Mouse (Mus musculus) heart, adult 2 months (tissue): Measurements from ENCODE around the gene Ckm. TPM values are rescaled to one million over a fixed set of nuclear protein-coding genes. Genes with fewer than 3 reads are reported as not detected.

ENCODE experiments used
- DNase-seq, 2 experiments: peaks; one replicate each; pipeline ENCODE4 v3.0.0; 2021
- H3K27ac ChIP-seq: fragments of 200-600 bp; 2 replicates; pipeline ENCODE4 v1.8.1; 2022
- H3K27me3 ChIP-seq: fragments of 200-500 bp; 2 replicates; pipeline ENCODE4 v1.6.1; 2012; ENCODE audit warnings: mild to moderate bottlenecking, low read length, inconsistent platforms, mixed read lengths; ENCODE audit not compliant: control insufficient read depth, insufficient read depth
- H3K36me3 ChIP-seq: fragments of 200-500 bp; 2 replicates; pipeline ENCODE4 v1.6.1; 2012; ENCODE audit warnings: low read length, inconsistent platforms; ENCODE audit not compliant: control insufficient read depth, insufficient read depth
- H3K4me1 ChIP-seq: fragments of 200-500 bp; 2 replicates; pipeline ENCODE4 v1.6.1; 2011; ENCODE audit warnings: low read length; ENCODE audit not compliant: control insufficient read depth, insufficient read depth
- H3K4me3 ChIP-seq: fragments of 200-600 bp; 2 replicates; pipeline ENCODE4 v1.8.1; 2022
- H3K79me2 ChIP-seq: fragments of 200-500 bp; replicated peaks from 2 replicates; pipeline ENCODE4 v1.6.1; 2012; ENCODE audit warnings: mild to moderate bottlenecking, inconsistent platforms, low read length, moderate library complexity, mixed read lengths; ENCODE audit not compliant: control insufficient read depth, insufficient read depth
- H3K9ac ChIP-seq: fragments of 200-500 bp; 2 replicates; pipeline ENCODE4 v1.6.1; 2012; ENCODE audit warnings: low read depth, mild to moderate bottlenecking, control low read depth, inconsistent platforms, low read length, mixed read lengths
- CTCF ChIP-seq: fragments of 200-600 bp; IDR thresholded peaks from 2 replicates; pipeline ENCODE4 v1.8.1; 2022; ENCODE audit warnings: antibody characterized with exemption, mild to moderate bottlenecking, moderate library complexity
- EP300 ChIP-seq: fragments of 200-500 bp; IDR thresholded peaks from 2 replicates; pipeline ENCODE4 v1.6.1; 2011; ENCODE audit warnings: low read depth, low read length, control low read depth; ENCODE audit not compliant: insufficient read depth
- POLR2A ChIP-seq: fragments of 200-500 bp; IDR thresholded peaks from 2 replicates; pipeline ENCODE4 v1.6.1; 2011; ENCODE audit warnings: mild to moderate bottlenecking, low read depth, low read length, control low read depth; ENCODE audit not compliant: insufficient read depth
- WGBS: fragments of 180-500 bp; shearing (Covaris S2); methylation state at CpG from one replicate; pipeline ENCODE4 v1.1.7; 2018; 5-methylcytosine and 5-hydroxymethylcytosine counted together
- intact Hi-C: fragments of 180-260 bp; cut with DNase I; formaldehyde crosslinking; loops from one replicate; pipeline ENCODE4 v1.15.1; 2025
- microRNA-seq, 2 experiments: library from miRNA; unstranded; fragments of <30 nt; microRNA quantifications; one replicate each; pipeline ENCODE4 v1.2.0; 2021
- polyA plus RNA-seq: library from polyadenylated mRNA; depleted of rRNA; stranded (reverse); fragments of >200 nt; gene quantifications from 2 replicates; pipeline ENCODE4 v1.2.3, GENCODE M21; 2012; rRNA removed
- total RNA-seq, 2 experiments: library from RNA; stranded (reverse); gene quantifications; 2 replicates each; pipeline ENCODE4 v1.2.3; 2021

Gene Ckm
- total and polyA plus RNA-seq, 3 experiments, result 3,482 to 7,008 (median 3,985) TPM

DNA sequence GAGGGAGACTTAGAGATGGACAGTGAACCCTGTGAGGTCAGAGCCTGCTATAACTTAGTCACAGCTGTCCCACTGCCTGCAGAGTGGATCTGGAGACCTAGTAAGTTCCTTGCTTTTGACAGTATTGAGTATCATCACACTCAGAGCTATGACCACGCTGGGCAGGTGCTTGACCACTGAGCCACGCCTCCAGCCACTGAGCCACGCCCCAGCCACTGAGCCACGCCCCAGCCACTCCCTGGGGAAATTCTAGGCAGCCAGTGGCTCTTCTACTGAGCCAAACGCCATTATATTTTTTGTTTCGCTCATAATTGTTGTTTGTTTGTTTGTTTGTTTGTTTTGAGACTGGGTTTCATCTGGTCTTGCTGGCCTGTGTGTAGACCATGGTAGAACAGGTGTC, 63.1 kb downstream of the Ckm start:
- H3K79me2 ChIP-seq, result no peaks in the 10 kb centered on the region
- H3K27ac ChIP-seq, result no peak overlapping the region
- WGBS, result 40% methylated on average over 6 of the region's 6 CpGs
- H3K27me3 ChIP-seq, result no peaks in the 10 kb centered on the region; the same call in 1 of the 2 replicates
- H3K4me3 ChIP-seq, result no peak overlapping the region
- TF ChIP-seq EP300, result no peak
- no peak for TF ChIP-seq CTCF
- no peak for TF ChIP-seq POLR2A
- H3K9ac ChIP-seq, result no peak overlapping the region
- intact Hi-C loops, result no loop called here
- peaks cover 2% of the 10 kb centered on the region; the same call in 1 of the 2 replicates for H3K4me1 ChIP-seq
- no peaks in the 10 kb centered on the region for H3K36me3 ChIP-seq
- DNase-seq, result no peak

DNA sequence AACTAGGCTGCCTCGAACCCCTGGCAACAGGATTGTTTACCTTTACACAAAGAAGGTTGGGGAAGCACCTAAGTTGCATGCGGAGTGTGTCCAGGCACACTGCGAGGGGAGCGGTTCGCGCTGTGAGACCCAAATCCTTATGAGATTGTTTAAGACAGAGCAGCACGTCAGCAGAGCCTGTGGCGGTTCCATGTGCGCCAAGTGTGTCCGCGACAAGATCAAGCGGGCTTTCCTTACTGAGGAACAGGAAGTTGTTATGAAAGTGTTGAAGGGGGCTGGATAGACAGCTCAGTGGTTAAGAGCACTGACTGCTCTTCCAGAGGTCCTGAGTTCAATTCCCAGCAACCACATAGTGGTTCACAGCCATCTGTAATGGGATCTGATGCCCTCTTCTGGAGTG, 63.7 kb downstream of the Ckm start:
- DNase-seq, result no peak
- intact Hi-C loops, result no loop called here
- peaks cover 6% of the 10 kb centered on the region for H3K4me1 ChIP-seq
- WGBS, result 65% methylated on average over 12 of the region's 12 CpGs
- no peaks in the 10 kb centered on the region; the same call in 1 of the 2 replicates for H3K27me3 ChIP-seq
- no peaks in the 10 kb centered on the region for H3K36me3 ChIP-seq
- no peak for TF ChIP-seq CTCF
- TF ChIP-seq POLR2A, result no peak
- no peak for TF ChIP-seq EP300
- no peak overlapping the region for H3K27ac ChIP-seq
- H3K79me2 ChIP-seq, result no peaks in the 10 kb centered on the region
- H3K4me3 ChIP-seq, result no peak overlapping the region
- no peak overlapping the region for H3K9ac ChIP-seq

DNA sequence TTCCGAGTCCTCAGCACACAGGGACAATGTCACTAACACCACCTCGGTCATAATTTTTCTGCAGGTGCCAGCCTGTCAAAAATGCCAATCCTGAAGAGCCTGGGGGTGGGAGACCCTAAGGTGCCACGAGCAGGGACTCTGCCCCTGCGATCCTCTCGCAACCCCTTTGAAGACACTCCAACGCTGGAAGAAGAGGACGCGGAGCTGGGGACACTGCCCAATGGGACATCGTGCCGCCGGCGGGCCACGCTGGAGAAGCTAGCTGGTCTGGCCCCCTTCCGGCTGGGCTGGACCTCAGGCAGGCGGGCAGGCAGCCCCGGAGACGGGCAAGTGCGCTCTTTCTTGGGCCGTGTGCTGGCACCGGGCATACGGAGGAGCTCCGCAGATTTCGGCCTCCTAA, 64.8 kb downstream of the Ckm start:
- Histone ChIP-seq H3K4me3 (no peak overlapping the region), H3K27me3 (no peaks in the 10 kb centered on the region; the same call in 1 of the 2 replicates), H3K36me3 (no peaks in the 10 kb centered on the region), H3K27ac (no peak overlapping the region), H3K79me2 (no peaks in the 10 kb centered on the region), H3K4me1 (peaks cover 10% of the 10 kb centered on the region), H3K9ac (no peak overlapping the region)
- WGBS, result 50% methylated on average over 23 of the region's 23 CpGs
- no peak for DNase-seq
- TF ChIP-seq CTCF, result no peak
- TF ChIP-seq POLR2A, result no peak
- TF ChIP-seq EP300, result no peak
- intact Hi-C loops, result no loop called here

DNA sequence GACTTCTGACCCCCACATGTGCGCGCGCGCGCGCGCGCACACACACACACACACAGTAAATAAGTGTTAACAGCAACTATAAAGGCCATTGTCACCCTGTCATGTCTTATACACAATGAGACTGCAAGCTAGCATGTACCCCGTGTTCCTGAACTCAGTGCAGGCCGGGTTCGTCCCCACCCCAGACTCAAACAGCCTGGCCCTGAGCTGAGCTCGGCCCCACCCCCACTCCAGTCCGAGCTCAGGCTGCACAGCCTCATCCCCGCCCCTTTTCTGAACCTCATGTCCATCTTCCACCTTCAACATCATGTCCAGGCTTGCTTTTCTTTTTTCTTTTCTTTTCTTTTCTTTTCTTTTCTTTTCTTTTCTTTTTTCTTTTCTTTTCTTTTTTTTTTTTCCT, 65.7 kb downstream of the Ckm start:
- Histone ChIP-seq H3K27me3 (no peaks in the 10 kb centered on the region; the same call in 1 of the 2 replicates), H3K79me2 (no peaks in the 10 kb centered on the region), H3K9ac (no peak overlapping the region), H3K4me1 (peaks cover 10% of the 10 kb centered on the region), H3K27ac (no peak overlapping the region), H3K4me3 (no peak overlapping the region), H3K36me3 (no peaks in the 10 kb centered on the region)
- intact Hi-C loops, result no loop called here
- no peak for DNase-seq
- 51% methylated on average over 14 of the region's 14 CpGs for WGBS
- TF ChIP-seq EP300, result no peak
- TF ChIP-seq POLR2A, result no peak
- no peak for TF ChIP-seq CTCF

DNA sequence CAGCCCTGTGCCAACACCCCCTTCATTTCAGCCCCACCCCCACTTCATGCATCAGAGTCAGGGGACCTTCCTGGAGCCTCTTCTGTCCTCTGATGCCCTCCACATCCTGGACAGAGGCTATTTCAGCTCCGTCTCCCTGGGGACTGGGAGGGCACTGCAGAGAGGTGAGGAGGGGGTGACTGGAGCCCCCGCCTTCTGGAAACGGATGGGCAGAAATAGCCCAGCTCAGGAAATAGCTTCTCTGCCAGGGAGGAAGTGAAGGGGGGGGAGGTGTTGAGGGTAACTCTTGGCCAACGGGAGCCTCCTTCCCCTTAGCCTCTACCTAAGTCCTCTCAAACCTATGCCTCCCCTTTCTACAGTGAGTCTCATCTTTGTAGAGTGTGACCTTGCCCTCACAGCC, 67.8 kb downstream of the Ckm start:
- Histone ChIP-seq H3K36me3 (no peaks in the 10 kb centered on the region), H3K4me1 (peaks cover 10% of the 10 kb centered on the region), H3K79me2 (no peaks in the 10 kb centered on the region), H3K4me3 (no peak overlapping the region), H3K9ac (no peak overlapping the region), H3K27me3 (no peaks in the 10 kb centered on the region), H3K27ac (no peak overlapping the region)
- intact Hi-C loops, result no loop called here
- DNase-seq, result peak in 1 of 2 experiments; percentile 37
- TF ChIP-seq EP300 (0 out of 2 replicates have a peak, but pooled peaks have one; percentile 11), CTCF (no peak)
- WGBS, result 10% methylated on average over 4 of the region's 4 CpGs

Small RNA genes lying within 50 kb of the gene (microRNA-seq; reads per million reads assigned to microRNA genes)
- gene Mir343, result 0 reads per million in 2 experiments

Other genes starting within 250 kb of the Ckm start
- gene Gipr, start 238.6 kb upstream of the Ckm start, total RNA-seq, result under 1 TPM in 1 of 2 experiments, not detected in 1; 0.16 TPM
- 2.5 and 3.0 TPM in 2 replicates for gene Gipr, start 238.6 kb upstream of the Ckm start, polyA plus RNA-seq
- 10 to 100 TPM; 35.6 to 38.7 TPM for gene Eml2, start 228.4 kb upstream of the Ckm start, total RNA-seq
- gene Eml2, start 228.4 kb upstream of the Ckm start, polyA plus RNA-seq, result 37.3 and 38.8 TPM in 2 replicates
- gene Gpr4, start 192.2 kb upstream of the Ckm start, total RNA-seq, result 1 to 10 TPM; 6.8 to 7.2 TPM
- 17.1 and 22.0 TPM in 2 replicates for gene Gpr4, start 192.2 kb upstream of the Ckm start, polyA plus RNA-seq
- gene Opa3, start 176.4 kb upstream of the Ckm start, total RNA-seq, result 10 to 100 TPM; 59.9 to 66.0 TPM
- gene Opa3, start 176.4 kb upstream of the Ckm start, polyA plus RNA-seq, result 64.6 and 91.3 TPM in 2 replicates
- 10 to 100 TPM; 25.1 to 30.8 TPM for gene Vasp, start 133.0 kb upstream of the Ckm start, total RNA-seq
- gene Vasp, start 133.0 kb upstream of the Ckm start, polyA plus RNA-seq, result 43.3 and 51.5 TPM in 2 replicates
- under 1 TPM in 1 of 2 experiments, not detected in 1; 0.21 TPM for gene Ppm1n, start 124.7 kb upstream of the Ckm start, total RNA-seq
- gene Ppm1n, start 124.7 kb upstream of the Ckm start, polyA plus RNA-seq, result 0.09 and 0.33 TPM in 2 replicates
- 100 to 1,000 TPM; 114 to 136 TPM for gene Rtn2, start 122.2 kb upstream of the Ckm start, total RNA-seq
- gene Rtn2, start 122.2 kb upstream of the Ckm start, polyA plus RNA-seq, result 273 and 340 TPM in 2 replicates
- 1 to 10 TPM in 1 of 2 experiments, under 1 TPM in 1; 0.89 to 1.1 TPM for gene Fosb, start 94.7 kb upstream of the Ckm start, total RNA-seq
- 0.94 and 1.1 TPM in 2 replicates for gene Fosb, start 94.7 kb upstream of the Ckm start, polyA plus RNA-seq
- 10 to 100 TPM; 46.8 to 48.6 TPM for gene Ercc1, start 60.0 kb upstream of the Ckm start, total RNA-seq
- 47.1 and 49.1 TPM in 2 replicates for gene Ercc1, start 60.0 kb upstream of the Ckm start, polyA plus RNA-seq
- gene Cd3eap, start 45.3 kb upstream of the Ckm start, total RNA-seq, result 1 to 10 TPM; 9.3 to 9.7 TPM
- 4.4 and 4.7 TPM in 2 replicates for gene Cd3eap, start 45.3 kb upstream of the Ckm start, polyA plus RNA-seq
- gene Ppp1r13l, start 45.0 kb upstream of the Ckm start, total RNA-seq, result 10 to 100 TPM; 43.9 to 45.1 TPM
- gene Ppp1r13l, start 45.0 kb upstream of the Ckm start, polyA plus RNA-seq, result 23.5 and 30.1 TPM in 2 replicates
- 10 to 100 TPM; 10.9 to 11.6 TPM for gene Ercc2, start 22.8 kb upstream of the Ckm start, total RNA-seq
- 22.6 and 24.8 TPM in 2 replicates for gene Ercc2, start 22.8 kb upstream of the Ckm start, polyA plus RNA-seq
- under 1 TPM; 0.21 to 0.25 TPM for gene Klc3, start 672 bp upstream of the Ckm start, total RNA-seq
- 0.29 and 0.59 TPM in 2 replicates for gene Klc3, start 672 bp upstream of the Ckm start, polyA plus RNA-seq
- 10 to 100 TPM; 22.4 to 27.2 TPM for gene Mark4, start 54.0 kb downstream of the Ckm start, total RNA-seq
- 11.1 and 11.8 TPM in 2 replicates for gene Mark4, start 54.0 kb downstream of the Ckm start, polyA plus RNA-seq
- 1 to 10 TPM in 1 of 2 experiments, under 1 TPM in 1; 0.80 to 1.2 TPM for gene Exoc3l2, start 58.6 kb downstream of the Ckm start, total RNA-seq
- 1.5 and 1.7 TPM in 2 replicates for gene Exoc3l2, start 58.6 kb downstream of the Ckm start, polyA plus RNA-seq
- 1 to 10 TPM; 2.2 to 2.5 TPM for gene Bloc1s3, start 103.6 kb downstream of the Ckm start, total RNA-seq
- gene Bloc1s3, start 103.6 kb downstream of the Ckm start, polyA plus RNA-seq, result 3.9 and 5.4 TPM in 2 replicates
- gene Trappc6a, start 103.6 kb downstream of the Ckm start, total RNA-seq, result 10 to 100 TPM; 32.2 to 33.5 TPM
- 32.9 and 45.0 TPM in 2 replicates for gene Trappc6a, start 103.6 kb downstream of the Ckm start, polyA plus RNA-seq
- gene Nkpd1, start 113.1 kb downstream of the Ckm start, total RNA-seq, result not detected
- 0.06 TPM in 1 of 2 replicates, not detected in the other for gene Nkpd1, start 113.1 kb downstream of the Ckm start, polyA plus RNA-seq
- 10 to 100 TPM; 58.0 to 69.5 TPM for gene Ppp1r37, start 158.3 kb downstream of the Ckm start, total RNA-seq
- 56.0 and 66.4 TPM in 2 replicates for gene Ppp1r37, start 158.3 kb downstream of the Ckm start, polyA plus RNA-seq
- gene Zfp296, start 172.5 kb downstream of the Ckm start, total RNA-seq, result under 1 TPM; 0.42 to 0.43 TPM
- gene Zfp296, start 172.5 kb downstream of the Ckm start, polyA plus RNA-seq, result 0.82 and 1.0 TPM in 2 replicates
- 10 to 100 TPM; 48.5 to 48.6 TPM for gene Gemin7, start 172.8 kb downstream of the Ckm start, total RNA-seq
- gene Gemin7, start 172.8 kb downstream of the Ckm start, polyA plus RNA-seq, result 75.2 and 87.3 TPM in 2 replicates
- gene Clasrp, start 199.7 kb downstream of the Ckm start, total RNA-seq, result 10 to 100 TPM; 13.9 to 14.0 TPM
- gene Clasrp, start 199.7 kb downstream of the Ckm start, polyA plus RNA-seq, result 26.1 and 32.0 TPM in 2 replicates
- gene Relb, start 224.7 kb downstream of the Ckm start, total RNA-seq, result 1 to 10 TPM; 7.1 to 7.6 TPM
- gene Relb, start 224.7 kb downstream of the Ckm start, polyA plus RNA-seq, result 9.5 and 12.1 TPM in 2 replicates